Mouse (Mus musculus) splenic B cell, adult 2 months (primary cell): ENCODE results near the gene Grik4.
A peak's percentile ranks its signal among the peaks of the same experiment; 100 is the strongest.

Source experiments
- DNase-seq: peaks from one replicate; pipeline ENCODE4 v3.0.0-alpha.2; 2011; ENCODE audit warnings: low read depth, low spot score
- H3K27me3 ChIP-seq: 2 replicates; pipeline ENCODE4 v1.6.1; 2012; ENCODE audit warnings: mild to moderate bottlenecking, low read length, moderate library complexity, mixed read lengths; ENCODE audit not compliant: control insufficient read depth, poor library complexity, insufficient read depth, severe bottlenecking
- H3K36me3 ChIP-seq: 2 replicates; pipeline ENCODE4 v1.6.1; 2012; ENCODE audit warnings: mild to moderate bottlenecking, low read length, moderate library complexity, mixed read lengths; ENCODE audit not compliant: control insufficient read depth, poor library complexity, insufficient read depth, severe bottlenecking

Gene Grik4

GRCm38 (mm10) chr9:42507709-42508108 lies 436.6 kb downstream of the Grik4 start, which contains the start of gene Tbcel:
Tbcel (minus strand) TSS chr9:42507809.
- no peaks in the 10 kb centered on the region for H3K36me3 ChIP-seq
- no peak for DNase-seq
- H3K27me3 ChIP-seq, result no peaks in the 10 kb centered on the region

DNA sequence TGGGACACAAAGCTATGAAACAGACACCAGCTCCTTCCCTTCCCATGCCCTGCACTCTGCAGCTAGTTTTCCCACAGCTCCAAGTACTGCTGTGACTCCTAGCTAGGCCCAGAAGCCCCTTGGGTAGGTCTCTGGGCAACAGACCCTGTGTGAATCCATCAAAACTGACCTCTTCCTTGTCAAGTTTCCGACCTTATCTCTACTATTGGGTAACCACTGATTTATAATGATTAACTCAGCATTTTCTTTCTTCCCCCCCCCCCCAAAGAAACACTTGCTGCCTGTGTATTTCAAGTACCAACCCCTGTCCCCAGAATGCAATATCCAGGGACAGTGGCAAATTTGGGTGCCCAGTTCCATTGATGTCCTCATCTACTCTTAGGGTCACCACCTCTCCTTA lies 437.3 kb downstream of the Grik4 start:
- Histone ChIP-seq H3K27me3 (no peaks in the 10 kb centered on the region), H3K36me3 (no peaks in the 10 kb centered on the region)
- no peak for DNase-seq

DNA sequence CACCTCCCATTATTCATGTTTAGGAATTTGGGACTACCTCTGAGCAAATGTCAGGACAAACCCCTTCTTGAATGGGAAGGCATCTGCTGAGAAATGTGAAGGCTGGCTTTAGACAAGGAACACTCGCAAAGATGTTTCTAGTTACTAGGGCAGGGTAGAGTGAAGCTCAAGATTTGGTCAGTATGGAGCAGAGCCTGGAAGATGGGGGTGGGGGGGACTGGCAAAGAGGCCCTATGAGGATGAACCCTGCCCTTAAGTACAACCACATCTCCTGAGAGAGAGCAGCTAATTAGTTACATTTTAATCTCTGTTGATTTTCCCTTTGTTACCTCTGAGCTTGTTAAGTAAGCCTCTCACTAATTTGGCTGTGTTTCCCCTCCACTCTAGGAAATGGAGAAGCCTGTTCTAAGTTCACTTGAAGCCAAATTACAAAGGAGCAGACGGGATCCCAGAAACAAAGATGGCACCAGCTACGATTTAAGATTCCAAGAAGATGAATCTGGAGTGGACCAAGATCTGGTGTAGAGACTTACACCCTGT lies 439.3 kb downstream of the Grik4 start:
- H3K36me3 ChIP-seq, result no peaks in the 10 kb centered on the region
- no peak for DNase-seq
- no peaks in the 10 kb centered on the region for H3K27me3 ChIP-seq

DNA sequence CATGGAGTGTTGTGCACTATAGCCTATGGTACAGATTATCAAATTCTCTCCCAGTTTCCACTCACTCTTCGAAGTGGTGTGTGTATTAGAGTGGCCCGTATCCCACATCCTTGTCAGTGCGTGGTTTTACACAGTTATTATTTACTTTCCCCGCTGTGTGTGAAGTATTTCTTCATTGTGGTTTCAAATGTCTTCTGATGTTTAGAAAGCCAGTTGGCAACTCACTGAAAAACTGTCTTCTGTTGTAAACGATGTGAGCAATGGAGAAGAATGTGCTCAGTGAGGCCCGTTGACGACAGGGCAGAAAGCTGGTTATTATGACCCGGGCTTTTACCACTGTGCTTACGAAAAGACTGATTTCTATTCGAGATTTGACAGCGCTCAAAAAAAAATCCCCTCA lies 439.7 kb downstream of the Grik4 start:
- Histone ChIP-seq H3K27me3 (no peaks in the 10 kb centered on the region), H3K36me3 (no peaks in the 10 kb centered on the region)
- DNase-seq, result no peak

DNA sequence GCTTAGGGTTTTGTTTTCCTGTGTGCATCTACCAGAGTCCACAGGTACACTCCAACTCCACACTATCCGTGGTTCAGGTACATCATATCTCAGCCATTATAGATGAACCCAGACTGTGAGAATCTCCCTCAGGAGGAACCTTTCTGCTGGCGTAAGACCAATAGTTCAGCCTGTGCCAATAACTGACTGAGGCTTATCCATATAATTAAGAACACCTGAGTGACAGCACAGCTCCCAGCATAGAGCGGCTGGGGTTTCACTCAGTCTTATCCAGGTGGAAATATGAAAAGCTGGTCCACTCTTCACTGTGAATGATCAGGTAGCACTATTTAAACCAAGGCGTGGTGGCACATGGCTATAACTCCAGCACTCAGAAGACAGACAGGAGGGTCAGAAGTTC lies 440.6 kb downstream of the Grik4 start:
- no peaks in the 10 kb centered on the region for H3K27me3 ChIP-seq
- H3K36me3 ChIP-seq, result no peaks in the 10 kb centered on the region
- no peak for DNase-seq

DNA sequence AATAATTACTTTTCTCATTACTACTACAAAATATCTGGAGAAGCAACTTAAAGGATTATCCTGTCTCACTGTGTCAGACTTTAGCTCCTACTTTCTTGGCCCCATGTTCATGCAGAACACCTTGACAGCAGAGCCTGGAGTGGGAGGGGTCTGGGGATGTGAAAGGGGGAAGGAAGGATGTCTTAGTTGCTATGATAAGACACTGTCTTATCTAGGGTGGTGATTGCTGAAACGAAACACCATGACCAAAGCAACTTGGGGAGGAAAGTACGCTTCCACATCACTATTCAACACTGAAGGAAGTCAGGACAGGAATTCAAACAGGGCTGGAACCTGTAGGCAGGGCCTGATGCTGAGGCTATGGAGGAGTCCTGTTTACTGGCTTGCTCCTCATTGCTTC lies 448.0 kb downstream of the Grik4 start:
- Histone ChIP-seq H3K36me3 (no peaks in the 10 kb centered on the region), H3K27me3 (no peaks in the 10 kb centered on the region)
- DNase-seq, result no peak

- H3K27me3 ChIP-seq, result no peaks in the 10 kb centered on the region
- DNase-seq, result no peak
- no peaks in the 10 kb centered on the region for H3K36me3 ChIP-seq
Observed at GRCm38 (mm10) chr9:42491780-42492179, 452.5 kb downstream of the Grik4 start.

DNA sequence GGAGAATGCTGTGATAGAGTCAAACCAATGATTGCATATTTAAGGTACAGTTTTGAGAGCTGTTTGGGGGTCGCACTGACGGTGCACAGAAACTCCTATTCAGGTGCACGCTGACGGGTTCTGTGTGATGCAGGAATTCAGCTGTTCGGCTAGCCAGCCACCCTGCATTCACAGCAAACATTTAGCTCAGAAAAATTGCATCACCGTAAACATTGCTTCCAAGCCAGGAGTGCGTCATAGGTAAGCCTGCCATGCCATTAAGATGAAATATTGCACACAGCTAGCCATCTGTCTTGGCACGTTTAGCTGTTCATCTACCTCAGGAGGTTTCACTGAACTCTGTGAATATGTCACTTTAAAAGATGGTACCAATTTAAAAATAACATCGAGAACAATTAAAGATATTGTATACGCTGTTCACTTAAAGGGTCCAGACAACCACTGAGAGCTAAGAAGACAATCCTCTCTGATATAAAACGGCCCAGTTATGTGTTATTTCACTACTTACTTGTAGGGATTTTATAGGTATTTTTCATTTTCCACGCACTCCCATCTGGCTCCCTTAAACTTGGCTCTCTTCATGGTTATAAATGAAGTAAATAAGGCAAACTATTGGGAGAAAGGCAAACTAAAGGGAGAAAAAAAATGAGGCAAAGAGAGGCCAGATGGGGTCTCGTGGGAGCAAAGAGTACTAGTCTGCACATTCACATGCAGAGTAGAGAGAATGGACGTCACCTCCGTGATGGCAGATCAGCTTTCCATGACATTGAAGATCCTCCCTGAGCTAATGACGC lies 453.5 kb downstream of the Grik4 start:
- DNase-seq, result no peak
- Histone ChIP-seq H3K36me3 (no peaks in the 10 kb centered on the region), H3K27me3 (no peaks in the 10 kb centered on the region)

- no peak for DNase-seq
- no peaks in the 10 kb centered on the region for H3K27me3 ChIP-seq
- H3K36me3 ChIP-seq, result no peaks in the 10 kb centered on the region
Observed at GRCm38 (mm10) chr9:42488071-42488470, 456.2 kb downstream of the Grik4 start.

GRCm38 (mm10) chr9:42486913-42487312 lies 457.4 kb downstream of the Grik4 start:
- Histone ChIP-seq H3K36me3 (no peaks in the 10 kb centered on the region), H3K27me3 (no peaks in the 10 kb centered on the region)
- DNase-seq, result no peak

- no peak for DNase-seq
- Histone ChIP-seq H3K36me3 (no peaks in the 10 kb centered on the region), H3K27me3 (no peaks in the 10 kb centered on the region)
Observed at GRCm38 (mm10) chr9:42484667-42485066, 459.6 kb downstream of the Grik4 start.

GRCm38 (mm10) chr9:42482944-42483343 lies 461.3 kb downstream of the Grik4 start:
- no peak for DNase-seq
- Histone ChIP-seq H3K27me3 (no peaks in the 10 kb centered on the region), H3K36me3 (no peaks in the 10 kb centered on the region)

- no peak for DNase-seq
- Histone ChIP-seq H3K36me3 (no peaks in the 10 kb centered on the region), H3K27me3 (no peaks in the 10 kb centered on the region)
Observed at GRCm38 (mm10) chr9:42476166-42476565, 468.1 kb downstream of the Grik4 start.

DNA sequence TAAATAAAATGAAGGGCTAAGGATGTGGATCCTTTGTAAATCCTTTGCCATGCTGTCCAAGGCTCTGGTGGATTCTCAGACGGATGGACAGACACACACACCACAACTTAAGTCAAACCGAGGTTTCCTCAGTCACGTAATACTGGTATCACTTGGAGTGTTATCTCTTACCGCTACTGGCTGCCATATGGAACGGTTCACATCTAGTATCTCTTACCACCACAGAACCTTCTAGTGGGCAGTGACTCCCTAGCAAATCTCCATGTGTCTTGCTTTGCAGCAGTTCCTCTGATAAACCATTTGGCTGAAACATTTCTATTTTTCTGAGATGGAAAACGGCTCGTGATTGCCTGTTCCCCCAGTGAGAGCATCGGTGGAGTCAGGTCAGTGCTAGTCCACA lies 470.0 kb downstream of the Grik4 start:
- no peak for DNase-seq
- no peaks in the 10 kb centered on the region for H3K27me3 ChIP-seq
- no peaks in the 10 kb centered on the region for H3K36me3 ChIP-seq

- Histone ChIP-seq H3K27me3 (no peaks in the 10 kb centered on the region), H3K36me3 (no peaks in the 10 kb centered on the region)
- DNase-seq, result peak; percentile 94
Observed at GRCm38 (mm10) chr9:42471921-42472747, 472.2 kb downstream of the Grik4 start.
